Mouse (Mus musculus) midbrain, embryonic 16.5 days (tissue): ENCODE measurements around the gene Tulp2. TPM values are rescaled to one million over a fixed set of nuclear protein-coding genes. Genes with fewer than 3 reads are reported as not detected.

Experiments used
- ATAC-seq: fragments of 200-750 bp; cut with Nextera tagmentation; 2 replicates; pipeline ENCODE4 v1.8.0; 2017; ENCODE audit warnings: moderate TSS enrichment
- H3K27ac ChIP-seq: fragments of 300-500 bp; sonication (generic); 2 replicates; pipeline ENCODE4 v1.5.1; 2014; ENCODE audit warnings: mild to moderate bottlenecking, low read length, mixed read lengths
- H3K27me3 ChIP-seq: fragments of 300-500 bp; sonication (generic); 2 replicates; pipeline ENCODE4 v1.6.1; 2014; ENCODE audit warnings: low read depth, low read length, mixed read lengths; ENCODE audit not compliant: control insufficient read depth, insufficient read depth
- H3K36me3 ChIP-seq: fragments of 300-500 bp; sonication (generic); 2 replicates; pipeline ENCODE4 v1.6.1; 2014; ENCODE audit warnings: mild to moderate bottlenecking, low read length, moderate library complexity, mixed read lengths; ENCODE audit not compliant: control insufficient read depth, insufficient read depth
- H3K4me1 ChIP-seq: fragments of 300-500 bp; sonication (generic); 2 replicates; pipeline ENCODE4 v1.6.1; 2014; ENCODE audit warnings: mild to moderate bottlenecking, low read length, mixed read lengths; ENCODE audit not compliant: control insufficient read depth, insufficient read depth
- H3K4me2 ChIP-seq: fragments of 300-500 bp; sonication (generic); 2 replicates; pipeline ENCODE4 v1.6.1; 2014; ENCODE audit warnings: mild to moderate bottlenecking, low read length, mixed read lengths
- H3K4me3 ChIP-seq: fragments of 300-500 bp; sonication (generic); 2 replicates; pipeline ENCODE4 v1.5.1; 2014; ENCODE audit warnings: low read depth, mild to moderate bottlenecking, low read length, moderate library complexity, mixed read lengths
- H3K9ac ChIP-seq: fragments of 300-500 bp; sonication (generic); 2 replicates; pipeline ENCODE4 v1.6.1; 2014; ENCODE audit warnings: low read depth, low read length, mixed read lengths
- H3K9me3 ChIP-seq: fragments of 300-500 bp; sonication (generic); replicated peaks from 2 replicates; pipeline ENCODE4 v1.6.1; 2014; ENCODE audit warnings: mild to moderate bottlenecking, low read length, mixed read lengths; ENCODE audit not compliant: control insufficient read depth, poor library complexity, severe bottlenecking
- WGBS: fragments of 180-500 bp; shearing (Covaris S2); extraction: QIAGEN DNeasy Blood & Tissue Kit; methylation state at CpG from one replicate; pipeline ENCODE4 v1.1.7; 2014; 5-methylcytosine and 5-hydroxymethylcytosine counted together
- microRNA-seq: library from miRNA; unstranded; fragments of <30 nt; microRNA quantifications from one replicate; pipeline ENCODE4, GENCODE M21; 2017
- polyA plus RNA-seq: library from polyadenylated mRNA; unstranded; fragments of >200 nt; fragmentation: Nextera tagmentation; extraction: Ambion mirVana; gene quantifications from 2 replicates; pipeline ENCODE4 v1.2.1, GENCODE M21; 2015

The Tulp2 gene
- polyA plus RNA-seq, 1 experiment from 2014 or later = 0.15 TPM

- no peaks in the 10 kb centered on the region for H3K9me3 ChIP-seq
- no peaks in the 10 kb centered on the region for H3K36me3 ChIP-seq
- H3K4me1 ChIP-seq = peaks cover 22% of the 10 kb centered on the region
- H3K9ac ChIP-seq = peak within 1 kb of the TSS; percentile 93
- peak; percentile 78 for ATAC-seq
- H3K4me3 ChIP-seq = peak within 1 kb of the TSS; percentile 78
- peak within 1 kb of the TSS; percentile 88 for H3K27ac ChIP-seq
- peak within 1 kb of the TSS; percentile 76 for H3K4me2 ChIP-seq
- H3K27me3 ChIP-seq = no peaks in the 10 kb centered on the region
- under 1% methylated on average over 35 of the region's 42 CpGs for WGBS
These were observed 88.5 kb downstream of the Tulp2 start, which contains the start of gene Bcat2 for GRCm38 (mm10) chr7:45570103-45570741. Gene Bcat2 (plus strand): TSS chr7:45570153.

GRCm38 (mm10) chr7:45571966-45572365 lies 90.3 kb downstream of the Tulp2 start:
- no peak for ATAC-seq
- no peaks in the 10 kb centered on the region for H3K27me3 ChIP-seq
- H3K4me2 ChIP-seq = no peak overlapping the region
- no peak overlapping the region for H3K9ac ChIP-seq
- H3K36me3 ChIP-seq = peaks cover 6% of the 10 kb centered on the region; the same call in 1 of the 2 replicates
- H3K4me3 ChIP-seq = no peak overlapping the region
- H3K9me3 ChIP-seq = no peaks in the 10 kb centered on the region
- H3K4me1 ChIP-seq = peaks cover 22% of the 10 kb centered on the region
- WGBS = 47% methylated on average over 1 of the region's 1 CpGs
- H3K27ac ChIP-seq = no peak overlapping the region

Small RNA genes within 50 kb of the gene (microRNA-seq; reads per million reads assigned to microRNA genes)
- not detected for gene Gm22133

Other genes with a start within 250 kb of the Tulp2 start
- 1.3 and 1.4 TPM in 2 replicates for gene Cd37, start 242.8 kb upstream of the Tulp2 start, polyA plus RNA-seq
- gene Slc6a16, start 240.8 kb upstream of the Tulp2 start, polyA plus RNA-seq = 0.93 and 1.2 TPM in 2 replicates
- gene Slc6a21, start 204.4 kb upstream of the Tulp2 start, polyA plus RNA-seq = not detected in 2 replicates
- gene Trpm4, start 148.1 kb upstream of the Tulp2 start, polyA plus RNA-seq = 11.1 and 12.4 TPM in 2 replicates
- gene Hrc, start 146.6 kb upstream of the Tulp2 start, polyA plus RNA-seq = 0.39 and 0.40 TPM in 2 replicates
- 28.5 and 29.2 TPM in 2 replicates for gene Ppfia3, start 114.9 kb upstream of the Tulp2 start, polyA plus RNA-seq
- gene Lin7b, start 111.3 kb upstream of the Tulp2 start, polyA plus RNA-seq = 27.0 and 39.9 TPM in 2 replicates
- 157 and 186 TPM in 2 replicates for gene Snrnp70, start 86.1 kb upstream of the Tulp2 start, polyA plus RNA-seq
- not detected in 2 replicates for gene Kcna7, start 76.2 kb upstream of the Tulp2 start, polyA plus RNA-seq
- not detected in 2 replicates for gene Ntf5, start 68.2 kb upstream of the Tulp2 start, polyA plus RNA-seq
- 0.39 and 0.88 TPM in 2 replicates for gene Lhb, start 61.1 kb upstream of the Tulp2 start, polyA plus RNA-seq
- 20.9 and 21.8 TPM in 2 replicates for gene Gys1, start 47.0 kb upstream of the Tulp2 start, polyA plus RNA-seq
- 103 and 110 TPM in 2 replicates for gene Ruvbl2, start 43.8 kb upstream of the Tulp2 start, polyA plus RNA-seq
- gene Ftl1, start 22.0 kb upstream of the Tulp2 start, polyA plus RNA-seq = 5,323 and 5,449 TPM in 2 replicates
- gene Bax, start 15.0 kb upstream of the Tulp2 start, polyA plus RNA-seq = 232 and 243 TPM in 2 replicates
- not detected in 2 replicates for gene Gm45808, start 4.9 kb downstream of the Tulp2 start, polyA plus RNA-seq
- gene Dhdh, start 6.9 kb downstream of the Tulp2 start, polyA plus RNA-seq = 4.1 and 4.2 TPM in 2 replicates
- 107 and 119 TPM in 2 replicates for gene Nucb1, start 28.5 kb downstream of the Tulp2 start, polyA plus RNA-seq
- gene Ppp1r15a, start 44.4 kb downstream of the Tulp2 start, polyA plus RNA-seq = 10.5 and 13.9 TPM in 2 replicates
- 0.81 and 0.87 TPM in 2 replicates for gene Plekha4, start 44.5 kb downstream of the Tulp2 start, polyA plus RNA-seq
- 0.21 TPM in 1 of 2 replicates, not detected in the other for gene Hsd17b14, start 73.0 kb downstream of the Tulp2 start, polyA plus RNA-seq
- 23.6 and 25.0 TPM in 2 replicates for gene Bcat2, start 88.3 kb downstream of the Tulp2 start, polyA plus RNA-seq
- not detected in 2 replicates for gene Fgf21, start 133.6 kb downstream of the Tulp2 start, polyA plus RNA-seq
- not detected in 2 replicates for gene Fut1, start 135.4 kb downstream of the Tulp2 start, polyA plus RNA-seq
- gene Izumo1, start 139.9 kb downstream of the Tulp2 start, polyA plus RNA-seq = not detected in 2 replicates
- 17.2 and 18.5 TPM in 2 replicates for gene Rasip1, start 145.6 kb downstream of the Tulp2 start, polyA plus RNA-seq
- gene Mamstr, start 158.1 kb downstream of the Tulp2 start, polyA plus RNA-seq = 3.4 and 4.6 TPM in 2 replicates
- 0.16 TPM in 2 replicates for gene Fut2, start 184.5 kb downstream of the Tulp2 start, polyA plus RNA-seq
- 0.23 and 0.71 TPM in 2 replicates for gene Ntn5, start 202.1 kb downstream of the Tulp2 start, polyA plus RNA-seq
- 0.24 and 0.28 TPM in 2 replicates for gene Sec1, start 212.5 kb downstream of the Tulp2 start, polyA plus RNA-seq
- gene Car11, start 218.0 kb downstream of the Tulp2 start, polyA plus RNA-seq = 71.6 and 89.9 TPM in 2 replicates
- gene Dbp, start 223.2 kb downstream of the Tulp2 start, polyA plus RNA-seq = 2.3 and 3.4 TPM in 2 replicates
- 475 and 495 TPM in 2 replicates for gene Rpl18, start 233.6 kb downstream of the Tulp2 start, polyA plus RNA-seq
- 21.9 and 23.0 TPM in 2 replicates for gene Sphk2, start 236.1 kb downstream of the Tulp2 start, polyA plus RNA-seq
- 0.48 and 0.62 TPM in 2 replicates for gene Fam83e, start 239.3 kb downstream of the Tulp2 start, polyA plus RNA-seq
- not detected in 2 replicates for gene Spaca4, start 243.9 kb downstream of the Tulp2 start, polyA plus RNA-seq